Mouse (Mus musculus): ENCODE data around the gene Map6d1.

The Map6d1 gene

GRCm38 (mm10) chr16:20240468-20241414, at the start of gene Map6d1:
Gene Map6d1 (minus strand): TSS chr16:20241358.
- DNase-seq, result peak; percentile 74

GRCm38 (mm10) chr16:20280238-20280637, 39.1 kb upstream of the Map6d1 start:
- DNase-seq, result no peak

- no peak for DNase-seq
Measured at GRCm38 (mm10) chr16:20279395-20279794, 38.2 kb upstream of the Map6d1 start.

DNA sequence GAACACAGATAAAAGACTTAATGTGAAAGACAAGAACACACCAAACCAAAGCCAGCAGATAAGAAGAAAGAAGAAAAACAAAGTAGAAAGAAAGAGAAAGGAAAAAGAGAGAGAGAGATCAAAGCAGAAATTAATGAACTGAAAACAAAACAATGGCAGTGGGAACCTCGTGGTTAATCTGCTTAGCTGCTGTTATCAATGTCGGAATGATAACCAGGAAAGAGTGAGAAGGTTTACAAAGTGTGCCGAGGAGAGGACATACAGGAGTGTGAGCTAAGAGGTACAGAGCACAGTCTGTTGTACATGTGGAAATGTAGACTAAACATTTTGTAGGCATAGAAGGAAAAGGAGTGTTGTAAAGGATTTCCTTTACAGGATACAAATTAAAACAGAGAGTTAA, 31.8 kb upstream of the Map6d1 start:
- DNase-seq, result no peak

- no peak for DNase-seq
Measured at GRCm38 (mm10) chr16:20271339-20271738, 30.2 kb upstream of the Map6d1 start.

DNA sequence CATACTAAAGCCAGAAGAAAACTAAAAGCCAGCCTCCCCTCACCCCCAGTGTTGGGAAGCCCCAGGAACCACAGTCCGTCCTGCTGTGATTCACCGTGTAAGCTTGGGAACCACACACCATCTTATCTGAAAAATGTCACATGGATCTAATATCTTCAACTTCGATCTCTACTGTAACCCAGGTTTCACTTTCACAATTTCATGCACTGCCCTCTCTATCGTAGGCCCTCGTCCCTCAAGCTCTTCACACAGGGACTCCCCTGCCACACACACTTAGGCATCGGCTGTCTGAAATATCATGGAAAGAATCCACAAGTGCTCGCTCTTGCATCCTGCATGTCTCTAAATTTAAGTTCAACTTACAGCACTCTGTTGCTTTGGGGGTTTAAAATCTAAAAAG, 23.9 kb upstream of the Map6d1 start:
- DNase-seq, result no peak

DNA sequence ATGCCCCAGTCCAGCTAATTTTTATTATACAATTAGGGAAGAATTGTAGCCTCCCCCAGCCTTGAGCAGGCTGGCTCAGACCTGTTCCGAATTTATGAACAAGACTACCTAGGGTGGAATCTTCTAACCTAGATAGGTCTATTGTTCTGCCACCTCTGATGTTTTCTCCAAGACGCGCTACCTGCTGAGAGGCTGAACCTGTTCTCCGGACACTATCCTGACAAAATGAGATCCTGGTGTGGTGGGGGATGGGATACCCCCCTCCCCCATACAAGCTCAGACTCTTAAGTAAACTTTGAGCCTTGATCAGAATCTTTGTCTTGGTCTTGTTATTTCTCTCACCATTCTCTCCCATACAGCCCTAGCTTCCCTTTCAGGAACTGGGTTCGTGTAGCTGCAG, 16.8 kb upstream of the Map6d1 start:
- DNase-seq, result no peak

GRCm38 (mm10) chr16:20248442-20249174, 7.5 kb upstream of the Map6d1 start:
- no peak for DNase-seq

GRCm38 (mm10) chr16:20247103-20247502, 5.9 kb upstream of the Map6d1 start:
- DNase-seq, result no peak

- no peak for DNase-seq
Measured at GRCm38 (mm10) chr16:20238646-20239045, 2.5 kb downstream of the Map6d1 start.

- no peak for DNase-seq
Measured at GRCm38 (mm10) chr16:20237426-20237825, 3.7 kb downstream of the Map6d1 start.

DNA sequence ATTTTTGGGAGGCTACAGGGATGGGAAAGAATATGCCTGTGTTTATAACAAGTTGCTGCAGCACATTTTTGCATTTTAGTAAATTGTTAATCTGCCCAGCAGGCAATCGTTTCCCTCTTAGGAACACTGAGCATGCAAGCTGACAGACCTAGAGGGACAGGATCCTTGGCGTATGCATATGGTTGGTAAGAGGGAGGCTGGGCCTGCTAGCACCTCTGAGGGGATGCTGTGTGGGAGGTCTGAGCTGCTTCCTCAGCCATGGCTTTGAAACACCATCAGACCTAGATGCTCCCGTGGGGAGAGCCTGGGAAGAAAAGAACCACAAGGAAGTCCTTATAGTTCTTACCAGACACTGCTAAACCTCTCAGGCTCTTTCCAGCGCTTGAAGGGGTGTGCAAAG, 6.8 kb downstream of the Map6d1 start:
- DNase-seq, result no peak

- no peak for DNase-seq
Measured at GRCm38 (mm10) chr16:20228167-20228566, 13.0 kb downstream of the Map6d1 start.

GRCm38 (mm10) chr16:20227504-20227903, 13.7 kb downstream of the Map6d1 start:
- DNase-seq, result no peak

DNA sequence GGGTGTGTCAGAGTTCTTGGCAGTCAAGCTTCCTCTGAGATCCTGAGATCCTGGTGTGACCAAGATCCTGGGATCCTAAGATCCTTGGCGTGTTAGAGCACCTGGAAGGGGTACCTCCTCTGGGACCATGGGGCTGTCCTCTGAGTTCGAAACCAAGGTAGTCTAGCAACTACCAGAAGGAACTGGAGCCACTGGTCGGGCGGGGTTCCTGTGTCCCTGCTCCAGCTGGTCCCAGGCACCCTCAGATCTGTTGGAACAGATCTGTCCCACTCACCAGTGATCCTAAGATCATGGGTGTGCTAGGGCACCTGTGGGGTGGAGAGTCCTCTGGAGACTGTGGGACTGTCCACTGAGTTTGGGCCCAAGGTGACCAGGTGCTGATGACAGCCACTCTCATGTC, 14.5 kb downstream of the Map6d1 start:
- no peak for DNase-seq

- DNase-seq, result no peak
Measured at GRCm38 (mm10) chr16:20222726-20223125, 18.4 kb downstream of the Map6d1 start.

DNA sequence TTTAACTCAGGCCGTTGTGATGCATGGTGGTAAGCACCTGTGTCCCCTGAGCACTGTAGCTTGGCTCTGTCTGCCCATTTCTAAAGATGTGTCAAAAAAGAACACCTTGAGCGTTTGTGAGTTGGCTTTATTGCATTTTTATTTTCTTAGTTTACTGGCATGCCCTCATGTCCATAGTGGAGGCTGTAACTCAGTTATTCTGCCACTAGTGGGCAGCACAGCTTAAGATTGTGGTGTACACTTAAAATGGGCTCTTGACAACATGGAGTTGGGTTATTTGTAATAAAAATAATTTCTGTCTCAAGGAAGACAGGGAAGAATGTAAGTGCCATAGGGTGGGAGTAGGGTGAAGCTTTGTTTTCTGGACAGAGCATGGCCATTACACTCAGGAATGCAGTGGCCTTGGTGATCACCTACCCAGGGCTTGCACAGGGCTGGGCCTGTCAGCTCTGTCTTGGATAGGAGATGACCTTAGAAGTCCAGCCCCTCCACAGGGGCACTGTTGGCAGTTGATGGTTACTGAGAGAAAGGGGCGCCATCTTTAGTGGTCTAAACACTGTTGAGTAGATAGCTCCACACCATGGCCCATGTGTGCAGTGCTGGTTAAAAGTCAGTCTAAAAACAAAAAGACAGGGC, 27.4 kb downstream of the Map6d1 start:
- no peak for DNase-seq

GRCm38 (mm10) chr16:20199501-20200201, 41.5 kb downstream of the Map6d1 start:
- no peak for DNase-seq

- no peak for DNase-seq
Measured at GRCm38 (mm10) chr16:20196962-20197361, 44.2 kb downstream of the Map6d1 start.

DNA sequence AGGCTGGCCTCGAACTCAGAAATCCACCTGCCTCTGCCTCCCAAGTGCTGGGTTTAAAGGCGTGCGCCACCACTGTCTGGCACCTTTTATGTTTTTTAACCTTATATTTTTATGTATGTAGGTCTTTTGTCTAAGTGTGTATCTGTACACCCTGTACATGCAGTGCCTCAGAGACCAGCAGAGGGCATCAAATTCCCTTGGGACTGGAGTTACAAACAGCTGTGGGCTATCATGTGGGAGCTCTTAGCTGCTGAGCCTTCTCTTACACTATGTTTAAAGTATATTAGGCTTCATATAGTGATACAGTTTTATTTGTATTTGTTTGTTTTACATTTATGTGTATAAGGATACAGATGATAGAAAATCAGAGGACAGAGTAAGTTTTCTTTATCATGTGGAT, 45.6 kb downstream of the Map6d1 start:
- DNase-seq, result no peak

GRCm38 (mm10) chr16:20192043-20192442, 49.1 kb downstream of the Map6d1 start:
- no peak for DNase-seq

- no peak for DNase-seq
Measured at GRCm38 (mm10) chr16:20191161-20191882, 49.8 kb downstream of the Map6d1 start.
